Mouse (Mus musculus) liver, postnatal 0 days (tissue): Measurements from ENCODE around the gene Immp2l.

Experiments used
- CTCF ChIP-seq: sonication (generic); IDR thresholded peaks from 2 replicates; pipeline ENCODE4 v1.5.1; 2016; ENCODE audit warnings: antibody characterized with exemption, low read depth
- EP300 ChIP-seq: IDR thresholded peaks from 2 replicates; pipeline ENCODE4 v1.6.1; 2016; ENCODE audit warnings: antibody characterized with exemption, low read depth, mild to moderate bottlenecking

GRCm38 (mm10) chr12:41593401-41593800, 569.5 kb downstream of the Immp2l start:
- no peak for TF ChIP-seq CTCF
- no peak for TF ChIP-seq EP300
